Mouse (Mus musculus) frontal cortex, postnatal 14 days (tissue): ENCODE data around the gene Gm10577.

Source experiments
- DNase-seq, 2 experiments: peaks; one replicate each; pipeline ENCODE4 v3.0.0; 2022; ENCODE audit warnings: low spot score in 2 of 2

Gm10577 gene

DNA sequence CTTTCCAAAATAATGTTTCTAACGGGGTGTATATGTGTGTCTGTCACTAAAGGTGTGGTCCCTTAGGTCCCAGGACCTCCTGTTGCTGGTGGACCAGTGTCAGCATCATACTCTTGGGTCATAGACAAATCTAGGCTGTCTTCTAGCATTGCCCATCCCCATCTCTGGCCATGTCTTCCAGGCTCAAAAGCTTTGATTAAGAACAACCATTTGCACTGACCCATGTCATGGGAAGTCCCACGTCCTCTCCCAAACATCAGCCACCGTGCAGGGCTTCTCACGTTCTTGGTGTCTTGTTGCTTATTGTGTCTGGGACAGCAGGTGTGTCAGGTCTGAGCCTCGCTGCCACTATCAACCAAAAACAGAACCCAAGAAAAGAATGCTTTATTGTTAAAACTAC lies 24.9 kb downstream of the Gm10577 start:
- no peak for DNase-seq

DNA sequence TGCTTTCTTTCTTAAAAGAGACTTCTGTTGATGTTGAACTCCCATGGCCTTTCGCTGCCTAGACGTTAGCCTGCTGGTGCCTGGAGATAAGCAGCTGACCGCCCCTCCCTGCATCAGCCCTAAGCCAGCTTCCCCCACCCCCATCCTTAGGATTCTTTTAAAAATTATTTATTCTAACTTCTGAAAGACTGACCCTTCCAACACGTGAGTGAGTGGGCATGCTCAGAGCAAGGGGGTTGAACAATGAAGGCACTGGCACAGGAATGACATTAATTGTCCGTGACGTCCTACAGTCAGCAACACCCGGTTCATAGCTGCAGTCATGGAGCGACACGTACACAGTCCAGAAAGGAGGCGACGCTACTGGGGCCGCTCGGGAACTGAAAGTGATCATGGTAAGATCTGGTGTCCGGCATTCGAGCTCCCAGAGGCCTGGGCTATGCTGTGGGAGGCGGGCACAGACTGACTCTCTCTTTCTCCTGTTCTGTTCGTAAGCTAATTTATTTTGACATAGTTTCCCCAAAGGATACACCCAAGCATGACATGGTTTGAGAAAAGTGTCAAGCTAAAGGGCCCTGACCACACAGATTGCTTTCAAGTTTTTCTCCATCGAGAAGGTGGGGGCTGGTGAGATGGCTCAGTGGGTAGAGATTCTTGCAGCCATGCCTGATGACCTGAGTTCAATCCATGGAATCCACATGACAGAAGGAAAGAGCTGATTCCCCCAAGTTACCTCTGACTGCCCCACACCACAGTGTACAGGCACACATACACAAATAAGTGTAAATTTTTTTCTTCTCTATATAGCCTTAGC lies 25.8 kb downstream of the Gm10577 start:
- no peak for DNase-seq

DNA sequence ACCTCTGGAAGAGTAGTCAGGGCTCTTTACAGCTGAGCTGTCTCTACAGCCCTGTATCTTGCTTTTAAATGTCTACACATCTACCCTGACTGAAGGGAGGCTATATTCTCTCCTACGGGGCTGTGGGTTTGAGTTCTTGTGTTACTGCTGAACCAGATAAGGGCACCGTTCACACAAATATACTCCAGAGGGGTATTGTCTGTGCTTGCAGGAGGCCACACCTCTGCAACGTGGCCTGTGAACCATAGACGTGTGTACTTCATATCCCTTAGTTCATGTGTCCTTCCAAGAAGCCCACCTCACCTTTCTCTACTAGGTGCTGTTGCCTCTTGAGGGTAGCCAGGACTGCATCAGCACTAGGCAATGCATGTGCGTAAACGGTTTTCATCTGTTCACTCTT lies 28.4 kb downstream of the Gm10577 start:
- DNase-seq = no peak

DNA sequence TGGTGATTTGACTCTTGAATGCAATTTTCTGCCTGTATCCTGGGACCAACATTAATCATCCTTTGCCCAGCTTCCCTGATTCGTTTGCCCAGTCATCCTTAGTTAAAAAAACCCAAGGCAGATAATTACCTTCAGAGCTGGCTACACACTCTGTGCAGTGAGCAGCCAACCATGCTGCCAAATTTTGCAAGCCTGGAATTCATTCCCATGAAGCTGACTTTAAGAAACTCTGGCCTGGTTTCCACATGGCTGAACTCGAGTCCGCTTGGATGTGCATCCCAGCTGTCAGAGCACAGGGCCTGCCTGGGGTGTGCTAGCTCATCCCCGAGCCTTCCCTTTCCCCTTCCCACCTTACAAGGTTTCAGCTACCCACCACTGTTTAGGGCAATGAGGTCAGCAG lies 29.5 kb downstream of the Gm10577 start:
- DNase-seq = no peak

DNA sequence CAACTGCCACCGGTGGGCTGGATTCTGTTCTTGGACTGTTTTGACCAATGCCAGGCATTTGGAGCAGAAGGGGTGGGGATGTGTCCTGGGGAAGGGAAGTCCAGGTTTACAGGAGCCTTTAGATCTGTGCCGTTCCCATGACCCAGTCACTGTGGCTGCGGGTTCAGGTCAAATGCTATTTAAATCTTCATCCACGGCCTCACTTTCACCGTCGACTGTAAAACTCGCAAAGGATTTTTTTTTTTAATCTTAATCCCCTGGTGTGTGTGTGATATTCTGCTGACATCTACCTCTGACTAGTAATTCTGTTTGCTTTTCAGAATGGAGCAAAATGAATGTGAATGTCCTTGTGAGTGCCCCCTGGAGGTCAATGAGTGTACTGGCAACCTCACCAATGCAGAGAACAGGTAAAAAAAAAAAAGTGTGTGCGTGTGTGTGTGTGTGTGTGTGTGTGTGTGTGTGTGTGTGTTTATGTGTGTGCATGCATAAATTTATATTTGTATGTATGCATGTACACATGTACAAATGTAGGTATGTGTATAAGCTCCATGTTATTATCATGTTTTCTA lies 32.2 kb downstream of the Gm10577 start:
- DNase-seq = no peak

DNA sequence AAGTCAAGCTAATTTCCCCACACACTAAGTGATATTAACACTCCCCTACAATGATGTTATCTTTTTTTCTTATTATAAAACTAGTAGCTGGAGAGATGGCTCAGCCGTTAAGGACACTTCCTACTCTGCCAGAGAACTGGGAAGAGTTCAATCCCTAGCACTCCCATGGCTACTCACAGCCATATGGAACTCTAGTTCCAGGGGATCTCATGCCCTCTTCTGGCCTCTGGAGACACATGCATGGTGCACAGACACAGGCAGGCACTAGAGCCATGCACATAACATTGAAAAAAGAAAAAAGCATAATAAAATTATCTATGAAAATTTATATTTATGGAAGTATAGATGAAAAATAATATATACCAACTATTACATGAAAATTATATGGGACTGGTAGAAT lies 33.3 kb downstream of the Gm10577 start:
- DNase-seq = no peak

DNA sequence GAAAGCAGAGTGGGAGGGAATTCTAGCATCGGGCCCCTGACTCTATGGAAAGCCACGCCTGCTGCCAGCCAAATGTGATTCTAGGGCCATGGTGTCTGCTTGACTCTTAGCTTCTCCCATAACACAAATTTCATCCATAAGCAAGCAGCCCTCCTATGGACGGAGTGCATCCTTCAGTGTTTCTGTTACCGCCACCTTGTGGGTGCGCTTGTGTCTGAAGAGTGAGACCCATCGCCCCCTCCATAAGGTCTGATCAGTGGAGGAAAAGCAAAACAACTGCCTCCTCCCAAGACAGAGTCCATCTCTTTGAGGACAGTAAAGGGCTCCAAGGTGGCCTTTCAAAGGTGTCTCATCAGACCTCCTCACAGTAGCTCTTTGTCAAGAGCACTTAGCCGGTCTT lies 43.0 kb downstream of the Gm10577 start:
- no peak for DNase-seq

DNA sequence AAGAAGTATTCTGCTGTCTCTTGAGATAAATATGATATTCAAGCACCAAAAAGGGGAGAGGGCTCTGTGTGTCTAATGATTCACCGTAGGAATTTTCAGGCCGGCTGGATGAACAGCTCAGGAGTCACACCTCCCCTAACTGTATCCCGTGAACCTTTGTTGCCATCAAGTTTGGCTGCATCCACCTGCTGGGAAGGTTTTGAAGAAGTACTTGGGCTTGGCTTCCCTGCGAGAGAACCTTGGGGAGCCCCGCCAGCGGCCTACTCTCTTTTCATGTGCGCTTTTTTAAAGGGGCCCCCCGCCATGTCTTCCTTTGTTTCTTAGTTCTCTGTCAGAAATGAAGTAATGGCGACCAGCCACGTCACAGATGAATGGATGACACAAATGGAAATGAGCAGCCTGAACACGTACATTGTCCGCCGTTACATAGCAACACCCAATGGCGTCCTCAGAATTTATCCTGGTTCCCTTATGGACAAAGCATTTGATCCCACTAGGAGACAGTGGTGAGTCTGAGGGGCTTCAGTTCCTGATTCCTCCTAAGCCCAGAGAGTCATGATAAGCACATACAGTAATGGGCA lies 46.0 kb downstream of the Gm10577 start:
- no peak for DNase-seq

DNA sequence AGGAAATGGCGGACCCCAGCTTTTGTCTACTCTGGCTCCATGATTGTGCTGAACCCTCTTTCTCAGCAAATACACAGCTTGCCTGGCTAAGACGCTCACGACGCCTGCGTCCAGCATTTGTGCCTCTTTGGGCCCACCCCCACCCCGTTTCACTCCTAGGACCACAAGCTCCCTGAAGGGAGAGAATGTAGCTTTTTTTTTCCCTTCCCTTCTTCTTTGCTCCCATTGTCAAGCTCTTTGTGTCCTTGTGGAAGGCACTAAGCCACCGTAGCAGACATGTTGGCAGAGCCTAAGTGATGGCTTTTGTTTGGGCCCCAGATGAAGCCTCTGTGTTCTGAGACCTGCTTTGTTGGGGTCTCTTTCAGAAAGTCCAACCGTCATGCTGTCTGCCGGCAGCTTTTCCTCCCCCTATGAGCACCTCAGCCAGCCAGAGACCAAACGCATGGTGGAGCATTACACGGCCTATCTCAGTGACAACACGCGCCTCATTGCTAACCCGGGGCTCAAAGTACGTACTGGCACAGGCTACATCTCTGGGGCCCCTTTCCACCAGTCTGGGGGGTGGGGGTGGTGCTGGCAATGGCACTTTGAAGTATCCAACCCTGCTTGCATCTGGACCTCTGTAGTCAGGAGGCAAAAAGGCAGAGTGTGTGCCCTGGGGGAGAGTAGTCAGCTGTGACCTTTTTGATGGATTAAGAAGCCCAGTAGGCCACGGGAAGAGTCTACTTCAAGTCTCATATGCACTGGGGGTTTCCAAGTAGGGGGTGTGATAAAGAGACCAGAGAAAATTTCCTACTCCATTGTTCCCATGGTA lies 46.6 kb downstream of the Gm10577 start:
- no peak for DNase-seq
